ENCODE assay signal across 13 mouse cellular contexts in genomic region chr6:91705651-91706050, GRCm38 (mm10). TPM values are rescaled to one million over a fixed set of nuclear protein-coding genes. Genes with fewer than 3 reads are reported as not detected.
A peak's percentile ranks its signal among the peaks of the same experiment; 100 is the strongest.
DNase-seq lines count a peak whose midpoint lies in the region; ATAC-seq and TF ChIP-seq lines count a peak whose summit lies in the region.
"Had no signal": no experiment of that assay in that cellular context is flagged by ENCODE, and none has a peak within 500 bp of the region (broad histone marks: within the 10 kb centered on the region; RNA-seq: fewer than 3 reads in every experiment).

No protein-coding gene starts in this region.

- 70% methylated on average over 4 of the region's 4 CpGs for WGBS in heart, embryonic 10.5 days
- WGBS in heart, embryonic 11.5 days (ENCODE audit: insufficient replicate concordance) = 68% methylated on average over 4 of the region's 4 CpGs
- 70% methylated on average over 4 of the region's 4 CpGs for WGBS in limb, embryonic 10.5 days

- H3K4me2 ChIP-seq in heart, embryonic 11.5 days = no peak overlapping the region
- H3K4me2 ChIP-seq: forebrain, embryonic 12.5 days had no signal

- no peak for DNase-seq in heart, embryonic 10.5 days (ENCODE audit: low spot score)
- no peak for DNase-seq in ES-E14 (ENCODE audit: low read depth, low spot score)
- DNase-seq in limb, embryonic 10.5 days (ENCODE audit: low spot score) = no peak
- no peak for DNase-seq in adrenal gland, postnatal 14 days
- no peak for DNase-seq in left cerebral cortex, postnatal 36 days (ENCODE audit: low spot score in 2 of 2)
- DNase-seq in left cerebral cortex, adult 2 months (ENCODE audit: extremely low spot score in 1 of 2, low spot score in 2 of 2) = no peak
- DNase-seq: cerebellum, postnatal 36 days; kidney, postnatal 25 days; layer of hippocampus, postnatal 36 days; midbrain, embryonic 14.5 days had no signal

- no peak overlapping the region for H3K4me3 ChIP-seq in heart, embryonic 10.5 days
- H3K4me3 ChIP-seq in heart, embryonic 11.5 days (ENCODE audit: low read depth, low read length) = no peak overlapping the region
- no peak overlapping the region for H3K4me3 ChIP-seq in ES-E14 (ENCODE audit: insufficient read depth in 1 of 2, low read depth in 1 of 2, low read length in 2 of 2, poor library complexity in 1 of 2, severe bottlenecking in 1 of 2)
- H3K4me3 ChIP-seq in limb, embryonic 10.5 days = no peak overlapping the region
- no peak overlapping the region for H3K4me3 ChIP-seq in left cerebral cortex, adult 2 months
- H3K4me3 ChIP-seq: forebrain, embryonic 12.5 days had no signal

- peaks cover 77% of the 10 kb centered on the region for H3K36me3 ChIP-seq in heart, embryonic 10.5 days
- H3K36me3 ChIP-seq in heart, embryonic 11.5 days (ENCODE audit: control insufficient read depth, insufficient read depth, low read length) = peaks cover 16% of the 10 kb centered on the region
- H3K36me3 ChIP-seq in ES-E14 (ENCODE audit: control insufficient read depth, insufficient read depth, low read length, poor library complexity, severe bottlenecking) = peaks cover 12% of the 10 kb centered on the region; the same call in 1 of the 2 replicates
- peaks cover 80% of the 10 kb centered on the region for H3K36me3 ChIP-seq in limb, embryonic 10.5 days

- H3K27me3 ChIP-seq in heart, embryonic 10.5 days (ENCODE audit: insufficient read depth, poor library complexity, severe bottlenecking) = no peaks in the 10 kb centered on the region
- H3K27me3 ChIP-seq in heart, embryonic 11.5 days (ENCODE audit: control insufficient read depth, insufficient read depth, low read length) = no peaks in the 10 kb centered on the region
- no peaks in the 10 kb centered on the region for H3K27me3 ChIP-seq in limb, embryonic 10.5 days (ENCODE audit: low read depth, poor library complexity, severe bottlenecking)
- H3K27me3 ChIP-seq: forebrain, embryonic 12.5 days had no signal

- H3K9me3 ChIP-seq in heart, embryonic 10.5 days = no peaks in the 10 kb centered on the region
- no peaks in the 10 kb centered on the region for H3K9me3 ChIP-seq in heart, embryonic 11.5 days (replicated peaks; ENCODE audit: control insufficient read depth, low read length)
- no peaks in the 10 kb centered on the region for H3K9me3 ChIP-seq in ES-E14 (ENCODE audit: control insufficient read depth, insufficient read depth, low read depth, low read length)
- H3K9me3 ChIP-seq in limb, embryonic 10.5 days (replicated peaks) = no peaks in the 10 kb centered on the region
- H3K9me3 ChIP-seq: forebrain, embryonic 12.5 days had no signal

- no peak overlapping the region for H3K9ac ChIP-seq in heart, embryonic 11.5 days (ENCODE audit: low read depth, low read length)
- H3K9ac ChIP-seq in ES-E14 (ENCODE audit: insufficient read depth, low read depth, low read length, poor library complexity, severe bottlenecking) = no peak overlapping the region
- H3K9ac ChIP-seq: forebrain, embryonic 12.5 days had no signal

- peaks cover 33% of the 10 kb centered on the region for H3K4me1 ChIP-seq in heart, embryonic 10.5 days
- H3K4me1 ChIP-seq in heart, embryonic 11.5 days (ENCODE audit: control insufficient read depth, insufficient read depth, low read length) = peaks cover 6% of the 10 kb centered on the region
- H3K4me1 ChIP-seq in ES-E14 (ENCODE audit: control insufficient read depth in 2 of 2, insufficient read depth in 2 of 2, low read length in 2 of 2, poor library complexity in 1 of 2) = peaks cover 18 to 48% of the 10 kb centered on the region in 2 experiments
- H3K4me1 ChIP-seq in limb, embryonic 10.5 days = peaks cover 23% of the 10 kb centered on the region

- peak overlapping the region; percentile 19; the same call in 1 of the 2 replicates for H3K27ac ChIP-seq in heart, embryonic 10.5 days
- H3K27ac ChIP-seq in heart, embryonic 11.5 days (ENCODE audit: low read depth, low read length) = no peak overlapping the region
- peak overlapping the region; percentile 12; the same call in 1 of the 2 replicates for H3K27ac ChIP-seq in ES-E14 (ENCODE audit: insufficient read depth, low read depth, low read length, poor library complexity, severe bottlenecking)
- peak overlapping the region; percentile 19; the same call in 1 of the 2 replicates for H3K27ac ChIP-seq in limb, embryonic 10.5 days
- no peak overlapping the region for H3K27ac ChIP-seq in left cerebral cortex, adult 2 months
- H3K27ac ChIP-seq: forebrain, embryonic 12.5 days had no signal

- TF ChIP-seq CTCF in left cerebral cortex, adult 2 months (IDR thresholded peaks at IDR 0.05) = no peak

- in situ Hi-C loops in ES-E14 (cut with MboI; ENCODE audit: low sequenced_read_pairs in 2 of 2, unreplicated experiment in 2 of 2) = no loop called here

- no peak for ATAC-seq in heart, embryonic 11.5 days (replicated peaks; ENCODE audit: insufficient number of reproducible peaks, low FRiP score, low TSS enrichment)
- ATAC-seq in megakaryocyte, adult 5-6 weeks (ENCODE audit: poor library complexity, severe bottlenecking) = peak; percentile 5

- intact Hi-C loops in left cerebral cortex, postnatal 36 days (cut with DNase I) = no loop called here
- intact Hi-C loops in left cerebral cortex, adult 2 months (cut with DNase I) = no loop called here

TF ChIP-seq in ES-E14, 5 proteins besides CTCF, POLR2A, EP300 and RAD21:
- TF ChIP-seq ZNF384 (IDR thresholded peaks at IDR 0.05; ENCODE audit: low read depth, low read length) = no peak
- no peak for TF ChIP-seq MAFK (IDR thresholded peaks at IDR 0.05; ENCODE audit: insufficient read depth, low read depth, low read length)
- no peak for TF ChIP-seq CHD2 (IDR thresholded peaks at IDR 0.05; ENCODE audit: low read depth, low read length)
- no peak for TF ChIP-seq ZC3H11A (IDR thresholded peaks at IDR 0.05; ENCODE audit: borderline replicate concordance, low read depth, low read length)
- no peak for TF ChIP-seq HCFC1 (IDR thresholded peaks at IDR 0.05; ENCODE audit: borderline replicate concordance, insufficient read depth, low read length)
TF ChIP-seq in ES-E14: peak in this region for 0.

RNA-seq across cellular contexts. Expression of gene Slc6a6, which starts 21.8 kb away (rescaled TPM):
- polyA plus RNA-seq in heart, embryonic 10.5 days (2016; fragmentation: Nextera tagmentation; extraction: Ambion mirVana) = 56.6 and 69.3 TPM in 2 replicates
- 54.7 and 63.0 TPM in 2 replicates for polyA plus RNA-seq in heart, embryonic 11.5 days (2014; fragmentation: Nextera tagmentation; extraction: Ambion mirVana)
- total RNA-seq in ES-E14 (2012; rRNA removed) = 150 and 231 TPM in 2 replicates
- 45.0 and 49.7 TPM in 2 replicates for polyA plus RNA-seq in limb, embryonic 10.5 days (2016; fragmentation: Nextera tagmentation; extraction: Ambion mirVana)
- total RNA-seq in megakaryocyte, adult 5-6 weeks (2015) = 58.0 and 61.9 TPM in 2 replicates
- 46.7 and 61.0 TPM in 2 replicates for total RNA-seq in megakaryocyte, adult 5-6 weeks (2017)
- total RNA-seq in adrenal gland, postnatal 14 days (2021) = 259 and 278 TPM in 2 replicates
- total RNA-seq in left cerebral cortex, postnatal 36 days (2021) = 100 to 1,000 TPM; 120 to 170 TPM
- total RNA-seq in left cerebral cortex, adult 2 months (2021) = 100 to 1,000 TPM; 127 to 147 TPM

Comparison
In these comparisons a context has a peak if more than half of its experiments do, and no peak if none do; other contexts are left out.
1. H3K27ac ChIP-seq: peak in heart, embryonic 10.5 days (single experiment), ES-E14 (single experiment) and limb, embryonic 10.5 days (single experiment); none in heart, embryonic 11.5 days (single experiment) and left cerebral cortex, adult 2 months (single experiment).